Mouse (Mus musculus) adrenal gland, postnatal 10 days (tissue): ENCODE measurements around the gene Wdr73. TPM values are rescaled to one million over a fixed set of nuclear protein-coding genes. Genes with fewer than 3 reads are reported as not detected.
"Not testable (repeated sequence)": the region's sequence is repeated elsewhere in the genome, so short reads cannot be mapped to it uniquely, and the experiment has no call there.

ENCODE experiments used
- DNase-seq: peaks from one replicate; pipeline ENCODE4 v3.0.0; 2021; ENCODE audit warnings: mixed read lengths
- long read RNA-seq, 2 experiments: library from polyadenylated mRNA; stranded (forward); transcript quantifications; one replicate each; pipeline ENCODE4 v2.0.0; 2021
- total RNA-seq, 2 experiments: library from RNA; stranded (reverse); gene quantifications; 2 replicates each; pipeline ENCODE4 v1.2.3; 2021

Gene Wdr73
- total RNA-seq, result 10 to 100 TPM; 24.9 to 27.1 TPM
- long read RNA-seq, experiment 1, transcript Wdr73-201 (8 exons, 2,114 nt), result major isoform, 9 of 29 reads
- long read RNA-seq, experiment 1, partial matches to known transcripts, result 6 of 29 reads
- long read RNA-seq, experiment 1, other reads (novel, unspliced or antisense), result 9 of 29 reads
- long read RNA-seq, experiment 2, transcript Wdr73-201 (8 exons, 2,114 nt), result major isoform, 10 of 16 reads
- long read RNA-seq, experiment 2, partial matches to known transcripts, result 2 of 16 reads
- long read RNA-seq, experiment 2, other reads (novel, unspliced or antisense), result 4 of 16 reads

DNA sequence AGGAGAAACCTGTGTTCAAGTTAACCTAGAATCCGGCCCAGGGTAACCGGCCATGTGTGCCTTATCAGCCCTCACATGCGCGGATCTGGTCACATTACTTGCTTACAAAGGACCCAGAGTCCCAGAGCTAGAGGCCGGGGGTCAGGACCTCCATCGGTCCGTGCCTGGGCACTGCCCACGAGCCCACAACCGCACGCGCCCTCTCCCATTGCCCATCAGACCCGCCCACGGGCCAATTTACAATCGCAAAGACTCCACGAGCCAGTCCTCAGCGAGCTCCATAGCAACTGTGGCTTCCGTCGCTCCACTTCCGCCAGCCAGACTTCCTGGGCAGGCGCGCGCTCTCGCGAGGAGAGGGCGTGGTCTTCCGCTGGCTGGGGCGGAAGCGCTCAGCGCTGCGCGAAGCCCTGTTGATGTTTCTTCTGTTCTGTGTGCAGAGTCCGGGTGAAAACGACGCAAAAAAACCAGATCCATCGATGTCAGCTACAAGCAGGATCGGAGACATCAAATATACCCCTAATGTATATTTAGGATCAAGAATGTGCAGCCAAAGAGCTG, at the start of gene Wdr73:
Wdr73 (minus strand) TSS at position 326 of the 558 bp plus-strand sequence.
- DNase-seq, result peak; percentile 94

DNA sequence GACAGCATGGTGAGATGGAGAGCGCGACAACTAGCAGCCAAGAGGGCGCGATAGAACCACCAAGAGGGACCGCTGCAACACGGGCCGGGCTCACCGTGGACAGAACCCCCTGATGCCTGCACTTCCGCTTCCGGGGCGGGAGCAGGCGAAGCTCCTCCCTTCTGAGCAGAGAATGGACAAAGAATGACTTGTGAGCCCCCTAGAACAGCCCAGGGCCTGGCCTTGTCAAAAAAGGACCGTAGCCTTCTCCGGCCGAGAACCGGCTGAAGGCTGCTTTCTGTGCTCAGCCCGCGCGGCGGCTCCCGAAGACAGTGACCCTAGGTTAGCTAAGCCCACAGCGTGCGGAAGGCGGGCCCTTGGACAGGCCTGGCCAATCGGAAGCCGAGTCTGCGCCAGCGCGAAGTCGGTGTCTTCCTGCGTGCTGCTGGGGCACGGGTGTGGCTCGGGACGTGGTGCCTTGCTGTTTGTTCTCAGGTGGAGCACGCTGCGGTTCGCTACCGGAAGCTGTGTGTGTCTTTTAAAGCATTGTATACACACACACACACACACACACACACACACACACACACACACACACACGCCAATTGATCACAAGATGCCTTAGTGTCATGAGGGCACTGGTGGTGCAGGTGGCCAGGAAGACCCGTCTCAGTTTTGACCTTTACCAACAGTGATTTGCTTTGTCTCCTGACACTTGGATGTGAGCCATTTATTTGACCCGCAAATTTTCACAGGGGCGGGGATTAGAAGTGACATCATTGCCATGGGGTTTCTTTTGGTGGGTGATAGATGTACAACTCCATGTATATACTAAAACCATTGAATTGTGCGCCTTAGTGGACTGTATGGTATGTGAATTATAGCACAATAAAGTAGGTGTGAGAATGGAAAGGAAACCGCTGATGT, 46.6 kb upstream of the Wdr73 start, which contains the start of gene Sec11a:
Sec11a (minus strand) TSS at position 336 of the 906 bp plus-strand sequence.
- DNase-seq, result peak; percentile 95

DNA sequence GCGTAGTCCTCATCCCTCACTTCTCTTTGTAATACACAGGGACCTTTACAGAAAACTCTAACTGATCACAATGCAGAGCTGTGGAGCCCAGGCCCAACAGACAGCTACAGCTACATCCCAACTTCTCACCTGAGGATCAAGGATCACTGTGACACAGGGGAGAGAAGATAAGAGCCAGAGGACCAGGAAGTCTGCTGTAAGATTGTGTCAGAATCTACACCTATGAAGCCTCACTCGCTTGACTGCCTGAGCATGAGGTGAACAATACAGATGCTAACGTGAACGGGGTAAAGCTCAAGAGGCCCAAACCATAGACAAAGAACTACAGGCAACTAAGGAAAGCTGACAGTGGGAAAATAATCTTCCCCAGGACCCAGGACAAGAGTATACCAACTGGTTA, 38.7 kb upstream of the Wdr73 start:
- no peak for DNase-seq

DNA sequence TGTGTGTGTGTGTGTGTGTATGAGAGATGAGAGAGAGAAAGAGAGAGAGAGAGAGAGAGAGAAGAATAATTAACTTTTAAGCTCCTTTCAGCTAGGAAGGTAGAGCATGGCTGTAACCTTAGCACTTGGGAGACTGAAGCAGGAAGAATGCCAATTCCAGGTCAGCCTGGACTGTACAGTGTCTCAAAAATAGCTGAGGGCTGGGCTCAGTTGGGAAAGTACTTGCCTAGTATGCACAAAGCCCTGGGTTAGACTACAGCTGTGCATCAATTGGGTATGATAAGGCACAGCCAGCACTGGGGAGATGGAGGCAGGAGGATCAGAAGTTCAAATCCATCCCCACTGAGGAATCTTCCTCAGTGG, 36.2 kb upstream of the Wdr73 start:
- DNase-seq, result not testable (repeated sequence)

DNA sequence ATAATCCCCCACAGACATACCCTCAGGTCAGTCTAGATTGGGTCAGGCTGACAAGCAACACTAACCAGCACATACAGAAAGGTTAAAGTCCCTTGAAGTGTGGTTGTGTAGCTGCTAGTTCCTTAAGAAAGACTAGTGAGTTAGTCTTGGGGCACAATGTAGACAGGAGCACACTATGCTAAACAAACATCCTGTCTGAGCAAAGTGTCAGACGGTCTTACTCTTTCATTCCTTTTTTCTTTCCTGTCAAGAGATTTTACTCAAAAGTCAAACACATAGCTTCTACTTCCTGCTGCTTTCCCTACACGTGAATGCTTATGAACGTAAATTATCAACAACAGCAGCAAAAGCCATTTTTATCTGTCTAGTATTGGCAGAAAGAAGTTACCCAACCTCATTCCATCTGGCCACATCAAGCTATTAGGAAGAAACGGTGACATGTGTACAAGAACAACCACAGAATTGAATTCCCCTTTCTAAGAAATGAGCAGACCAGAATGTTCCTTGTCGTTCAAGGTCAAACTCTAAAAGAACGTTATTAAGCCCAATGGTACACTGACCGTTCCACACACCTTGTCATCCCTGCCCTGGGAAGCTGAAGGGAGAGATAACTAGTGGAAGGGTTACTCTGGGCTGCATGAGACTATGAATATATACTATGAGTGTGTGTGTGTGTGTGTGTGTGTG, 35.7 kb upstream of the Wdr73 start:
- DNase-seq, result not testable (repeated sequence)

DNA sequence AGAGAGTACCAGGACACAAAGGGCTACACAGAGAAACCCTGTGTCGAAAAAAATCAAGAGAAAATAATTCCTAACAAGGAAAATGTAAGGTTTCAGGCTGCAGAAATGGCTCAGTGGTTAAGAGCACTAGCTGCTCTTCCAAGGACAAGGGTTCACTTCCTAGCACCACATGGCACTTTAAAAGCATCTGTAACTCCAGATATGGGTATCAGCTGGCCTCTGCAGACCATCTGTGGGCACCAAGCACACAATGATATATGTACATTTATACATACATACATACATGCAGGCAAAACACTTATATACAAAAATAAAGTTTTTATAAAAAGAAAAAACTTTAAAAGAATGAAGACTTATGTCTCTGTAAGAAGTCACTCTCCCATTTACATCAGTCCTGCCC, 34.8 kb upstream of the Wdr73 start:
- DNase-seq, result no peak

DNA sequence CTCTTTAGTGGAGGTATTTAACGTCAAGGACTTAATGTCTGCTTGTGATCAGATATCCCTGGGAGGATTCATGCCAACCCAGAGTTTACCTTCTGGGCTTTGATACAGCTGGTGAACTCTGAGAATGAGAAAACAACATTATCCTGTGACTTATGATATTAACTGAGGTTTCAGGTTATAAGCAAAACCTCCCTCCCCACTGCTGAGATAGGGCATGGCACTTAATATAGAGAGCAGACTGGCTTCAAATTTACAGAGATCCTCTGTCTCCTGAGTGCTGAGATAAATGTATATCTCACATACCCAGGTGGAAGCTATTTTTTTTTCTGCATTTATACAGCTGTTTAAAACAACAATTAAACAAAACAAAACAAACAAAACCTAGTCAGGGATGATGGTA, 31.7 kb upstream of the Wdr73 start:
- no peak for DNase-seq

DNA sequence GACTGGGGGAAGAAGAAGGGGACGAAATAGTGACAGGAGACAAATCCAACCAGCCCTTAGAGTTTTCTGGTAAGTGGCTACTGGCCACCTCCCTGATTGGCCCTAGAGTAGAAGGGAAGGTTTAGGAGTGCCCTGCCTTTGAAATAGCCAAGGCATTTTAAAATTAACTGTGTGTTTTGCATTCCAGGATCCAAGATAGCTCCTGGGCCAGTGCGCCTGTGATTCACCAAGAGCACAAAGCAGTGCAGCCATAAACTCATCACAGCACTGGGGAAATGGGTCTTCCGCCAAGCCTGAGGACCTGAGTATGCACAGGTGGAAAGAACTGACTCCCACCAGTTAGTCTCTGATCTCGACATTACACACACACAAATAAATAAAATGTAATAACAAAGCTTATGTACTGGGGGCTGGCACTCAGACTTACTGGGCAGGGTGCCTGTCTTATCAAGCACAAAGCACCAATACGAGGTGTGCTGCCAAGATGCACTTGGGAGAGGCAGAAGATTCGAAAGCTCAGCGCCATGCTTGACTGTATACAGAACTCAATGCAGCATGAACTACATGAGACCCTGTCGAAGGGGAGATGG, 30.6 kb upstream of the Wdr73 start:
- no peak for DNase-seq

DNA sequence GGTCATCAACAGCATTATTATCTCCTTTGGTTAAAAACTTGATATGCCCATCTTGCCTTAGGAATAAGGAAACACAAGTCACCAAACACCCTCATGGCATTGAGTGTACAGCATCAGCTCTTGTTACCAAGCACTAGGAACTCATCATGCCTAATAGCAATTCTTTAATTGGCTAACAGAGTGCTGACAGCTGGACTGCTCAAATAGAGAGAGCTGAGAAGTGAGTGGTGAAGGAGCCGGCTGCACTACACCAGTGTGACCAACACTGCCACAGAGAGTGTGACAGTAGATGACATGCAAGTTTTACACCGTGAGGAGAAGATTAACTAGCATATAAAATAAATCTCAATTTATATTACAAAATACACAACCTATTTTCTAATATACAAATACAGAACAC, 22.1 kb upstream of the Wdr73 start:
- no peak for DNase-seq

DNA sequence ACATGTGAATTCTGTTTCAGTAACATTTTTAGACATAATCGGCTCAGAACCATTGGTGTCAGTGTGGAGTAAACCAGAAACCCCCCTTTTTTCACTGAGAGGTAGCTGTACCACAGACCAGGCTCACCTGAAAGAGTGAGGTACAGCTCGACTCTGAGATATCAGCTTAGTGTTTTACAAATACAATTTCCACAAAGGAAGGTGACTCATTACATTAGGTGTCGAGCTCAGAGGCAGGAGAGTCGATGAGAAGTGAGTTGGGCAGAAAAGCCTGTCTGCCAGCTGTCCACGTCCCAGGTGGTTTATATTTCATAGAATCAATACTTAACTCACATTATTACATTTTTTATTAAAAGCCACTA, 18.6 kb upstream of the Wdr73 start:
- DNase-seq, result no peak

DNA sequence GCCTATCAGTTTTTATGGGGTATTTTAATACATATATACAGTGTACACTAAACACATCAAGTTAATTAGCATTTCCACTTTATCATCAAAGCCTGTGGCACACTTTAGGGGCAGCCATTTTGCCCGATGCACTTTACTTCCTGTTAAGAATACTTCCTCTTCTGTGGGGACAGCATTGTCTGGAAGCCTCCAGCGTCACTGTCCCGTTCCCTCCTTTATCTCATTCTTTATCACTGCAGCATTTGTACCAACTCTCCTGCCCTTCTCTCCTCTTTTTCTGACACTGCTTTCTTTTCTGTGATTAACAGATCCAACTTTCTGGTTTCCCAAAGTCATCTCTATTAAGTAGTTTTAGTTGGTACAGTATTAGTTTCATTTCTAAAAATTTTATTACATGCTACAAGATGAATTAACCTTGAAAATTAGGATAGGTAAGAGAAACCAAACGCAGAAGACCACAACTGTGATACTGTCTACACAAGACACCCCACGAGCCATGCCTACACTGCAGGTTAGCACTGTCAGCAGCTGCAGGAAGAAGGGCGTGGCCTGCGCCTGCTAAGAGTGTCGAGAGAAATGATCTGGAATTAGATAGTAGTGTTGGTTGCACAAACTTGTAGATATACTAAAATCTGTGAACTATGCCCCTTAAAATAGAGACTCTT, 18.0 kb upstream of the Wdr73 start:
- DNase-seq, result no peak

DNA sequence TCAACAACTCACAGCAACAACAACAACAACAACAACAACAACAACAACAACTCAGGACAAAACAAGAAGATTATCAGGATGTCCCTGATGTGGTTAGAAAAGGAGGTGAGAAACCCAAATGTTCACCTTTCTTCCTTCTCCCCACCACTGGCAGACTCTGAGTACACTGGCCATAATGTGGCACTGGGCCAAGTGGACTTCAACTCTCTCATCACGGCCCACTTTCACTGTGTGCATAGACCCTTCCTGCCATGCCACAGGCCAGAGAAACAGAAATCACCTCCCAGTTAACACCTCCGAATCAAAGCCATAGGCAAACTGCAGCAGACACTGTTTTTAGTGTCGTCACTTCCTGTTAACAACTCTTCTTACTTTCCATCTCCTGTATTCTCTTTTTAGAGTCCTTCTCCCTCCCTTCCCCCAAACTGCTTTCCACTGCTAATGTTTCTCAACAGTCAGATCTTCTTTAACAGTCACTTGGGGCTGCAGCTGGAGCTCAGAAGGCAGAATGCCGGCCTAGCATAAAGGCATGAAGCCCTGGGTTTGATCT, 16.9 kb upstream of the Wdr73 start:
- DNase-seq, result no peak

DNA sequence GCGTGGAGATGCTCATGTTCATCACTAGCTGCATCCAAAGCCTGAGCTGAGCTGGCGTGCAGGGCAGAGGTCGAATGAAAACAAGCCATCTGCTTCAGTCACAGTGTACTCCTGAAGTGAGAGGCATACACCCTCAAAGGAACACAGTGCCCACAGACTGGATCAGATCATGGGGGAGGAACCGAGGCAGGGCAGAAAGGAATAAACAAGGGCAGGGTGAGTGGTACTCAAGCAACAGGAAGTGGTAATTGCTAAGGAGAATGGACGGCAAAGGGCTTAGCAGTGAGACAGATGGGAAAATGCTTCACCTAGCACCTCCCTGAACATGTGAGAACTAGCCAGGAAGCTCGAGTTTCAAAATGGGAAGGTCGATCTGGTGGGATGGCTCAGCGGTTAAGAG, 11.4 kb upstream of the Wdr73 start:
- no peak for DNase-seq

DNA sequence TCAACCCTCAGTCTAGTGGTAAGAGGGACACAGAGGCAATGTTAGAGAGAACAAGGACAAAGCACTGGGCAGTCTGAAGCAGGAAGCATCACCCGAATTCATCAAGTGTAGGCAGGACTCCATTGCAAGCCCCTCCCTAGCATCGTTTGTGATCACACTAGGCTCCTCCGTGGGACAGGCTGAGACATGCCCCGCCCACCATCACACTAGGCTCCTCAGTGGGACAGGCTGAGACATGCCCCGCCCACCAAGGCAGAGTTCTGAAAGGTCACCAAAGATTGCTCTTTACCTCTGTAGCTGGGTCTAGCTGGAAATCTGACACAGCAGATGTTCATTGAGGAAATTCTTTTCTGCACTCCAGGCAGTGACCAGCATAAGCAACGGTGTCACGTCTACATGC, 10.0 kb upstream of the Wdr73 start:
- no peak for DNase-seq

DNA sequence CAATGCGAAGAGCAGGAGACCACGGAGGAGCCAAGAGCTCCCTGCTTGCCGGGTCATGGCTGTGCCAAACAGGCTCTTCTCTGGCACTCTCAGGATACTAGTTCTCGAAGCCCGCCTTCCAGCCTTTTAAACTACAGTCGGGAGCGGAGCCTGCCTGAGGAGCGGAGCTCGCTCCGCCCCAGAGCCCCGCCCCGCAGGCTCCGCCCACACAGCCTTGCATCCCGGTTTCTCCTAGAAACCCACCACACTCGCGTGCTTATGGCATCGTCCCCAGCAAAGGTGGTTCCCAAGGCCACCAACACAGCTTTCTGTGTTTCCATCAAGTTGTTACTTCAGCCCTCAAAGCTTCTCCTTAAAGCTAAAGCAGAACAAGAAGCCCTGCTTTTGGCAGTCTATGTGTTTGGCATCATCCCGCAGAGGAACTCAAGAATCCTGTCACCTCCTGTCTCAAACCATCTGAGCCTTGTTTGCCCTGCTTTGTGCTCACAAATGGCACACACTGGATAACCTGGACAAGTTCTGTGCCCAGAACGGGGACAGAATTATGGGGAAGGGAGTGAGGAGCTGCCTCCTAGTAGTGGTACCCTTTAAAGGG, 3.9 kb upstream of the Wdr73 start, which contains the start of gene Nmb:
Nmb (minus strand) TSS at position 156 of the 595 bp plus-strand sequence.
- peak; percentile 84 for DNase-seq

DNA sequence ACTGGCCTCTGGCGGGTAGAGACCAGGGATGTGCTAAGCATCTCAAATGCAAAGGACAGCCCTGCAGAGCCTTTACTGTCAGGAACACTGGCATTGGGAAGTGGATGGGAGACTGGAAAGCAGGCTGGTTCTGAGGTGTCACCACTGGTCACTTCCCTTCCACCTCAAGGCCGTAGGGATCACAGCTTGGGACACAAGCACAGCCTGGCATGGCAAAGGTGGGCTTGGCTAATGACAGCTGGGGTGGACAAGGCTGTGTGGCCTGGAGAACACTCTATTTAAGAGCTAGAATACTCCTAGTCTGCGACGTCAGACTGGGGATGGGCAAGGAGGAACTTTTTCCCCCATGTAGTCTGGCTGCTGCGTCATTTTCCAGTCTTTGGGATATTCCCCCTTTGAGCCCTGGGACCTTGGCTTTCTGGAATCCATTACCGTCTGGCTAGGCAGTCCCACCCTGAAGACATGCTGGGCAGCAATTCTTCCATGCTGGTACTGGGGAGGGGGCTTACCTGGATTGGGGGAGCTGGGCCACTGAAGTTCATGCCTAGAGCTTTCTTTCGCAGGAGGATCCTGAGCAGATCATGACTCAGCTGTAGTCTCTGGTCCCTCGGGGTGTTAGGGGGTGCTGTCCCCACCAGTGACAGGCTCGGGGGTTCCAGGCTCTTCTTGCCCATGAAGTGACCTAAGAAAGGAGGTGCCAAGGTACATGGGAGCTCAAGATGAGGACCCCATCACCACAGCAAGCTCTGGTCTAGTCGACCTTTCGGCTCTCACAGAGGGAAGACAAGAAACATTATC, 2.8 kb upstream of the Wdr73 start:
- no peak for DNase-seq

DNA sequence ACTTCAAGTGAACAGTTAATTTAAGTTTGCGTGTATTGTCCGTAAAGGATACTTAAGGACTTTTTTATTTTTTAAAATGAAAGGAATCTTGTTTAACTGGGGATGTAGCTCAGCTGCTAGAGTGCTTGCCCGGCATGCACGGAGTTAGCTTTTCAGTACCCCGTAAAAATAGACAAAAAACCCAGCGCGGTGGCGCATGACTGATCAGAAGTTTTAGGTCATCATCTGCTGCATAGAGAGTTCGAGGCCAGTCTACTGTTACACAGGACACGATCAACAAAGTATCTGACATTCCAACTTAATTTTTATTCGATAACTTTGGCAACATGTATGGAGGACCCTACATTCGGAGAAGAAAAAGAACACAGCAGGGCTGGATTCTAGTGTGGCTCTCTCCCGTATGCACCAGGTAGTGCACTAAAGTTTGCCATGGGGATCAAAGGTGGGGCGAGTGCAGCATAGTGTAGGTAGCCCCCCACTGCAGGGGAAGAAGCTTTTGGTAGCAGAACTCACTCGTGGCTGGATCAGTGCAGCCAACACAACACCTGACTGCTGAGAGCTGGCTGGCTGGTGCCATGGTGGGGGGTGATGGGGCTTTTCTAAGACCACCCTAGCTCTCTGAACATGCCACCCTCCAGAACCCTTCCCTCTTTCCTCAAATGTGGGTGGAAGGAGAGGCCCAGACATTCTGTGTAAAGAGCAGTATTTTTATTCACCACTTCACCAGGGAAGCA, 639 bp upstream of the Wdr73 start:
- peak; percentile 21 for DNase-seq

DNA sequence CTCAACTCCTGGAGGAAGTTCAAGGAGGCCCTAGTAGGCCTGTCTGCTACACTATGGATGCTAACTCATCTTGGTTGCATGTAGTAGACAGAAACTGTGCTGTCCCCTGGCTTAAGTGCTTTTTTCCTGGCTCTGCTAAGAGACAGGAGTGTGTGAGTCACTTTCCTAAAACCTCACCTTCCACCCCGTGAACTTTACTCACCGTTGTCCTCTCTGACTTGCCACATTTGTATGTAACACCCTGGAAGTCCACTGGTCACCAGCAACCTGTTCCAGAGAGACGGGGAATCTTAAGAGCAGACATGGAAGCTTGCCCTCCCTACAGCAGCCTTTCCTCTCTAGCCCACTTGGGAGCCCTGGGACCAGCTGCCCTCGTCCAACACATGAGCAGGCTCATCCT, 3.3 kb downstream of the Wdr73 start:
- DNase-seq, result peak; percentile 20

DNA sequence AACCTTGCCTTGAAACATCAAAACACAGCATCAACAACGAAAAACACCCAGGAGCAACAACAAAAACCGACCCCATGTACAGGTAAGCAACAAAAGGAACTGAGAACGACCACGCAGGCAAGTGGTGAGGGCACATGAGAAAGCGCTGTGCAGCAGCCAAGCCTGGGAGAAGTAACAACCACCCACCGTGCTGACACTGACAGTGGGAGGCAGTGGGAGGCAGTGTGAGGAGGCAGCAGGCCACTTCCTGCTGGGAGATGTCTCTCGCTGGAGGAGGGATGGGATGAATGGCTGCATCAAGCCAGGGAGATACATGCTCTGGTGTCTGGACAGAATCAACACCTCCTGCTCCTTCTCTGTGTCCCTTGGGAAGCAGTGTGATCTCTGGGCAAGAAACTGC, 3.9 kb downstream of the Wdr73 start:
- DNase-seq, result no peak
